Mouse (Mus musculus): Measurements from ENCODE around the gene Gm13276.

- TF ChIP-seq CTCF (IDR thresholded peaks at IDR 0.05; ENCODE audit: extremely low read depth, insufficient read depth, low read length) = peak; percentile 78
- no peak for TF ChIP-seq POLR2A (IDR thresholded peaks at IDR 0.05; ENCODE audit: extremely low read depth, insufficient read depth, low read length)
Measured at GRCm38 (mm10) chr4:88738480-88738879, 47.0 kb upstream of the Gm13276 start.
